Mouse (Mus musculus) forebrain, embryonic 12.5 days (tissue): Measurements from ENCODE around the gene Pcx. TPM values are rescaled to one million over a fixed set of nuclear protein-coding genes. Genes with fewer than 3 reads are reported as not detected.

Source experiments
- ATAC-seq: fragments of 200-750 bp; cut with Nextera tagmentation; 2 replicates; pipeline ENCODE4 v1.8.0; 2017; ENCODE audit warnings: moderate TSS enrichment; ENCODE audit not compliant: low FRiP score
- H3K27ac ChIP-seq: fragments of 300-500 bp; sonication (generic); 2 replicates; pipeline ENCODE4 v1.5.1; 2016; ENCODE audit warnings: mild to moderate bottlenecking
- H3K27me3 ChIP-seq: fragments of 300-500 bp; sonication (generic); 2 replicates; pipeline ENCODE4 v1.6.1; 2016; ENCODE audit warnings: mild to moderate bottlenecking
- H3K36me3 ChIP-seq: fragments of 300-500 bp; sonication (generic); replicated peaks from 2 replicates; pipeline ENCODE4 v1.6.1; 2016; ENCODE audit warnings: mild to moderate bottlenecking
- H3K4me1 ChIP-seq: fragments of 300-500 bp; sonication (generic); 2 replicates; pipeline ENCODE4 v1.6.1; 2016
- H3K4me2 ChIP-seq: fragments of 300-500 bp; sonication (generic); 2 replicates; pipeline ENCODE4 v1.6.1; 2016; ENCODE audit warnings: mild to moderate bottlenecking, moderate library complexity
- H3K4me3 ChIP-seq: fragments of 300-500 bp; sonication (generic); replicated peaks from 2 replicates; pipeline ENCODE4 v1.5.1; 2016; ENCODE audit warnings: mild to moderate bottlenecking
- H3K9ac ChIP-seq: fragments of 300-500 bp; sonication (generic); 2 replicates; pipeline ENCODE4 v1.6.1; 2016; ENCODE audit warnings: mild to moderate bottlenecking
- H3K9me3 ChIP-seq: fragments of 300-500 bp; sonication (generic); 2 replicates; pipeline ENCODE4 v1.6.1; 2016
- WGBS: fragments of 180-500 bp; shearing (Covaris S2); methylation state at CpG from one replicate; pipeline ENCODE4 v1.1.7; 2016; 5-methylcytosine and 5-hydroxymethylcytosine counted together
- polyA plus RNA-seq: library from polyadenylated mRNA; unstranded; fragments of >200 nt; fragmentation: Nextera tagmentation; extraction: Ambion mirVana; gene quantifications from 2 replicates; pipeline ENCODE4 v1.2.1, GENCODE M21; 2016

Gene Pcx
- polyA plus RNA-seq, 1 experiment from 2014 or later: 19.2 TPM

DNA sequence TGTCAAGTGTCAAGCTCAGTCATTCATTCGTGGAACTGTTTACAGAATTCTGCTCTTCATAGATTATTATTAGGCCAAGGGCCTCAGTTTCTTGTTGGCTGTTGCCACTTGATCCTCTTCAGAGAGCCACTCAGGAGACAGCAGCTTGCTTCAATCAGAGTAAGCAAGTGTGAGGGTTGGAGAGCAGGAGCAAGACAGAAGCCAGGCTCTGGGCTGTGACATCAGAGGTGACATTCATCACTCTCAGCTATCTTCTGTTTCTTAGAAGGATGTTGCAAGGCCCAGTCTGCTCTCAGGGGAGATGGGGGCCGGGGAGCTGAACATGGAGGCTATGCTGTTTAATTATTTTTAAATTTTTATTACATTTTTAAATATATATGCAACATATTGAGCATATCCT is 7.6 kb upstream of the Pcx start:
- WGBS: 68% methylated on average over 2 of the region's 2 CpGs
- Histone ChIP-seq H3K4me2 (no peak overlapping the region), H3K27ac (no peak overlapping the region), H3K9ac (no peak overlapping the region), H3K36me3 (no peaks in the 10 kb centered on the region), H3K9me3 (no peaks in the 10 kb centered on the region), H3K4me3 (no peak overlapping the region), H3K27me3 (peaks cover 6% of the 10 kb centered on the region; the same call in 1 of the 2 replicates), H3K4me1 (peaks cover 3% of the 10 kb centered on the region)
- no peak for ATAC-seq

DNA sequence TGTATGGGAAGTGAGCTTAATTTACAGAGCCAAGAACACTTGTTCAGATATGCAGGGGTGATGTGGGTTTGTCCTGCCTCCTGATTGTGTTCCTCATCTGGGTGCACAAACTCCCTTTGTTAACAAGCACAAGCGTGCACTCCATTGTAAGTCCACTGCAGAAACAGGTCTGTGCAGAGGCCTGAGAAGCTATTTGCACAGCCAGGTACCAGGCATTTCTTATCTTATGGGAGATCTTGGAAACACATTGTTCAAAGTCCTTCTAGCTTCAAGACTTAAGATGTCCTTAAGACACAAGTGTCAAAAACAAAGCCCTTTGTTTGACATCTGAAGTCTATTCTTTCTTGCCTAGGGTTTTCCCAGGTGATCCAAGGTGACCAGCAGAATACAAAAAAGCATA is 5.4 kb upstream of the Pcx start:
- no peak overlapping the region for H3K4me3 ChIP-seq
- ATAC-seq: no peak
- H3K9me3 ChIP-seq: no peaks in the 10 kb centered on the region
- no peak overlapping the region for H3K27ac ChIP-seq
- H3K36me3 ChIP-seq: no peaks in the 10 kb centered on the region
- H3K4me1 ChIP-seq: peaks cover 6% of the 10 kb centered on the region
- WGBS: 98% methylated on average over 1 of the region's 1 CpGs
- no peak overlapping the region for H3K9ac ChIP-seq
- H3K4me2 ChIP-seq: no peak overlapping the region
- no peaks in the 10 kb centered on the region; the same call in 1 of the 2 replicates for H3K27me3 ChIP-seq

DNA sequence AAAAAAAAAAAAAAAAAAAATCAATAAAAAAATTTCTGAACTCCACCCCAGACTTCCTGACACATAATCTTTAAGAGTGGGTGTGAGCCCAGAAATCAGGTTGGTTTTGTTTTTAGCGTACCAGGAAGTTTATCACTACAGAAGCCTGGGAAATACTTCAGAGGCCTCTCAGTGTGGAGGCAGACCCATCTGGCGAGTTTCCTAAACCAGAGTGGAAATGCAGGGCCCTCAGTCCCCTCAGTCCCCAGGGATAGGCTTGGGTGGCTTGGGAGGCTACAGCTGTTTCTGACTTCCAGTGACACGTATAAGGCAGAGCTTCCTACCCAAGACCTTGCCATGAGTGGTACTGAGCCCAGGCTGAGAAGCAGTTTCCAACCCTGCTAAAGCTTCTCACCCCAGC is 2.5 kb upstream of the Pcx start:
- no peak overlapping the region for H3K27ac ChIP-seq
- H3K4me2 ChIP-seq: no peak overlapping the region
- peaks cover 16% of the 10 kb centered on the region; the same call in 1 of the 2 replicates for H3K27me3 ChIP-seq
- WGBS: 67% methylated on average over 3 of the region's 3 CpGs
- H3K4me3 ChIP-seq: no peak overlapping the region
- no peak overlapping the region for H3K9ac ChIP-seq
- no peaks in the 10 kb centered on the region for H3K9me3 ChIP-seq
- H3K36me3 ChIP-seq: no peaks in the 10 kb centered on the region
- ATAC-seq: no peak
- H3K4me1 ChIP-seq: peaks cover 12% of the 10 kb centered on the region

DNA sequence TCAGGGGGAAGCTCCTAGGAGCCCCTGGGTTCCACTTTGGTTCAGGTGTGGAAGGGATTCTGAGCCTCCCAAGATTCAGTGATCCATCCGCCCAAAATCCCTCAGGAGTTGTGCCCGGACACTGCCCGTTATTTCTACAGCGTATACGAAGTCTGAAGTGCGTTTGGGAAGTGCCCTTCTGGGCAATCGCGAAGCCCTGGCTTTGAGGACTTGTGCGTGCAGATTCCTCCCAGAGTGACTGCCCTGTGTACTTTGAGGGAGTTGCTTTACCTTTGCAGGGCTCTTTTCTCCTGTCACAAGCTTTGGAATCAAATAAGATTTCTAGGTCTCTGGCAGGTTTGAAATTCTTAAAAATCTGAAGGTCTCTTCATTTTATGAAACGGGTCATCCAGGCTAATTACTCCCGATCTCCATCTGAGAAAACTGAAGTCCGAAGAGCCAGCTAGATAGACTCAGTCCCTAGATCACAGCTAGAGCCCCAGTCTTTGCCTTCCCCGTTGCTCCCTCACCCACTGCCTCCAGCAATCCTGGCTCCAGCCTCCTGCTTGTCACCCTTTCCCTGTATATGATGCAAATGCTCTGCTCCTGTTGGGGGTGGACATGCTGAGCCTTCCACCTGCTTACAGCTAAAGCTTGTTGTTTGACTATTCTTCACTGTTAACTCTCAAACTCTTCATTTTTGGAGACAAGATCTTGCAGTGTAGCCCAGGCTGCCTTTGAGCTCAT is 1.0 kb downstream of the Pcx start:
- WGBS: 6% methylated on average over 13 of the region's 13 CpGs
- peak overlapping the region; percentile 50; the same call in 1 of the 2 replicates for H3K9ac ChIP-seq
- no peak for ATAC-seq

DNA sequence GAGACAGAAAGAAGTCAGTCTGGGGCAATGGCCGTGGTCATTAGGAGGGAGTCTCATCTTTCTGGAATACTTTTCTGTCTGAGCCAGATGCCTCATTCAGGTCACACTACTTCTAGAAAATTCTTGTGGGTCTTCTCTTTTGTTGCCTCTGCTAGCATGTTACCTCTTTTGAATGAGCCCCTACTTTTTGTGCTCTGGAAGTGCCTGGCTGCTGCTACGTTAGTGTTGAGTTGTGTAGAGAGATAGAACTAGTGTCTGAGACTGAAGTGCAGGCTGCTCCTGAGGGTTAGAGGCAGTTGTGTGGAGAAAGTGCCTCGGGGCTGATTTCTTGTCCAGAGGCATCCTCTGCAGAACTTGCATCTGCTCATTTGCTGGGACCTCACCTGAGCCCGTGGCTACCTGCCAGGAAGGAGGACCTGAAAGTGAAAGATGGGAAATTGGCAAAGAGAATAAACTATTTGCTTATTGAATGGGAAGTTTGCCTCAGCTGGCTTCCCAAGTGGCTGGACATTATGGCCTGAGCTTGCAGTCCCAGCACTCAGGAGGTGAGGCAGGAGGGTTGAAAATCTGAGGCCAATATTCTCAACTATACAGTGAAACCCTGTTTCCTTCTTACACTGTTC is 3.1 kb downstream of the Pcx start:
- Histone ChIP-seq H3K9me3 (no peaks in the 10 kb centered on the region), H3K4me3 (no peak overlapping the region), H3K27ac (no peak overlapping the region), H3K4me1 (peaks cover 20% of the 10 kb centered on the region), H3K4me2 (no peak overlapping the region), H3K9ac (no peak overlapping the region), H3K27me3 (peaks cover 25% of the 10 kb centered on the region), H3K36me3 (no peaks in the 10 kb centered on the region)
- 74% methylated on average over 4 of the region's 4 CpGs for WGBS
- no peak for ATAC-seq

More for the DNA sequence above, 1.0 kb downstream of the Pcx start:
- Histone ChIP-seq H3K36me3 (no peaks in the 10 kb centered on the region), H3K4me3 (peak overlapping the region; percentile 77), H3K27me3 (peaks cover 25% of the 10 kb centered on the region), H3K27ac (no peak overlapping the region), H3K4me1 (peaks cover 20% of the 10 kb centered on the region), H3K4me2 (peak overlapping the region; percentile 86), H3K9me3 (no peaks in the 10 kb centered on the region)

DNA sequence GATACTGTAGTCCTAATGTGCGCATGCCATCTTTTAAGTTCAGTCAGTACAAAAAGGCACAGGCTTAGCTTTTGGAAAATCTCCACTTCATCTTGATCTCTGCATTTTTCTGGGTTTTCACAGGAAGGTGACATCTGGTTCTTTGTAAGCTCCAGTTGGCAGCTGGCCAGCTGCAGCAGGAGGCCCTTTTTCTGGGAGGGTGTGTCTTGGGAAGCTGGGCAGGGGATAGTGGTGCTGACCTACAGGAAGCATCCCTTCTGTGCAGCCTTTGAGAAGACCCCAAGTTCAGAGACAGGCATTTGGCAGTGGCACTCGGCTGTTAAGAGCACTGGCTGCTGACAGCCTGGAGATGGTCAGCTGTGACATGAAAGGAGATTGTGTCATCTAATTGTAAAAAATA is 5.5 kb downstream of the Pcx start:
- ATAC-seq: no peak
- peaks cover 11% of the 10 kb centered on the region for H3K4me1 ChIP-seq
- no peaks in the 10 kb centered on the region for H3K9me3 ChIP-seq
- H3K4me2 ChIP-seq: no peak overlapping the region
- H3K27ac ChIP-seq: peak overlapping the region; percentile 42; the same call in 1 of the 2 replicates
- H3K36me3 ChIP-seq: no peaks in the 10 kb centered on the region
- 57% methylated on average over 2 of the region's 2 CpGs for WGBS
- H3K27me3 ChIP-seq: peaks cover 24% of the 10 kb centered on the region
- H3K4me3 ChIP-seq: no peak overlapping the region
- no peak overlapping the region for H3K9ac ChIP-seq

DNA sequence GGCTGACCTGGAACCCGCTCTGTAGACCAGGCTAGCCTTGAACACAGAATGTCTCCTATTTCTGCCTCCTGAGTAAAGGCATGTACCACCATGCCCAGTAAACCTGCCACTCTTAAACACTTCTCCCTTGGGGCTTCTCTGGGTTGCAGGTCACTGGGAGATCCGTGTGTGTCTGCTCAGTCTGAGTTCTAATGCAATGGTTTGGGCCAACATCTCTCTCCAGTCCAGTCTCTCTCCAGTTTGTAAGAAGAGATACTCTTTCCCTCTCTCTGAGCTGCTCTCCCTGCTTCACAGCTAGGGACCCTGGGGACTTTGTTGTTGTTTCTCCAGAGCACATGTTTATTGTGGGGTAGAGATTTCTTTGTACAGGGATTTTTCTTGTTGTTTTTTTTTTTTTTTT is 6.0 kb downstream of the Pcx start:
- 70% methylated on average over 2 of the region's 2 CpGs for WGBS
- H3K4me3 ChIP-seq: no peak overlapping the region
- no peaks in the 10 kb centered on the region for H3K9me3 ChIP-seq
- peak overlapping the region; percentile 42; the same call in 1 of the 2 replicates for H3K27ac ChIP-seq
- no peak overlapping the region for H3K4me2 ChIP-seq
- peaks cover 7% of the 10 kb centered on the region for H3K4me1 ChIP-seq
- no peaks in the 10 kb centered on the region for H3K36me3 ChIP-seq
- no peak overlapping the region for H3K9ac ChIP-seq
- ATAC-seq: no peak
- peaks cover 19% of the 10 kb centered on the region for H3K27me3 ChIP-seq

DNA sequence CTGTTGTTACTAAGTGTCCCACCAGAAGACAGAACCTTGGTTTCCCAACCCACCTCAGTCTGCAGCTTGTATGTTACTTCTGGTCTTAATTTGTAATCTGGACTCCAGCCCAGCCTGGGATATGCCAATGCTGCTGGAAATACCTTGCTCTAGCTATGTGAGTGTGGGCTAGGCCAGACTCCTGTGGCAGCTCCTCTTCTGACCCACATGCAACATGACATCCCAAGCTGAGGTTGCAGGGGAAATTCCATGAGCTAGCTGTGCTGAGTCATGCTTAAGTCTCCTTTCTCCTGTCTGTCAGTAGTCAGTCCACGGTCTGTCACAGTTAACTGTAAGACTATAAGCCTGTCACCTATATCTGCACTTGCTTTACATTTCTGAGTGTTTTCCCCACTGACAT is 7.2 kb downstream of the Pcx start:
- Histone ChIP-seq H3K27me3 (peaks cover 10% of the 10 kb centered on the region), H3K9me3 (no peaks in the 10 kb centered on the region), H3K4me2 (no peak overlapping the region), H3K4me1 (peaks cover 7% of the 10 kb centered on the region), H3K27ac (no peak overlapping the region), H3K4me3 (no peak overlapping the region), H3K9ac (no peak overlapping the region), H3K36me3 (no peaks in the 10 kb centered on the region)
- 73% methylated on average over 1 of the region's 1 CpGs for WGBS
- no peak for ATAC-seq

DNA sequence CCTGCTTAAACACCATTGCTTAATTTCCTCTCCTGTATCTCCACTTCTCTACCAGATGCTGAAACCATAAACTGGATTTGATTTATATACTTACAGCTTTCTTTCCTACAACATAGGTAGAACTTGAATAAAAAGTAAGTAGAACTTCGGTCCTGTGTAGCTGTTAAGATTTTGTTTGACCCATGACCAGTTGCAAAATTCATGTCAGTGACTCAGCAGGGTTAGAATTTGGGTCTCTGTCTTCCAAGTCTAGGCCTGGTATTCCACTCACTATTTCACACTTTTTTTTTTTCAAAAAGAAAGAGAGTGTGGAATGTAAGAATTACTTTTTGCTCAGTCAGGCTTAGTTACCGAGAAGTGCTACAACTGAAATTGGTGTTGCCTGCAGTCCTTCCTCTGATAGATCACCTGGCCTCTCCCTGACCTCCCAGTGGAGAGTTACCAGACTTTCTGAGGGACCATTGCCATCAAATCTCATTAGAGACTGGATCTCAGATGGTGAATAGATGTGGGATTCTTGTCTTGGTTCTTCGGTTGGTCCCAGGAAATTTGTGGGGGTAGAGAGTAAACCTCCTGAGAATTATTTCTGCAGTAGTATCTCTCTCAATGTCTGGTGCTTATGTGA is 11.3 kb downstream of the Pcx start:
- H3K27ac ChIP-seq: no peak overlapping the region
- WGBS: 88% methylated on average over 3 of the region's 3 CpGs
- H3K4me3 ChIP-seq: no peak overlapping the region
- no peaks in the 10 kb centered on the region for H3K27me3 ChIP-seq
- H3K4me2 ChIP-seq: no peak overlapping the region
- H3K4me1 ChIP-seq: no peaks in the 10 kb centered on the region
- no peaks in the 10 kb centered on the region for H3K36me3 ChIP-seq
- ATAC-seq: no peak
- H3K9ac ChIP-seq: no peak overlapping the region
- no peaks in the 10 kb centered on the region for H3K9me3 ChIP-seq

DNA sequence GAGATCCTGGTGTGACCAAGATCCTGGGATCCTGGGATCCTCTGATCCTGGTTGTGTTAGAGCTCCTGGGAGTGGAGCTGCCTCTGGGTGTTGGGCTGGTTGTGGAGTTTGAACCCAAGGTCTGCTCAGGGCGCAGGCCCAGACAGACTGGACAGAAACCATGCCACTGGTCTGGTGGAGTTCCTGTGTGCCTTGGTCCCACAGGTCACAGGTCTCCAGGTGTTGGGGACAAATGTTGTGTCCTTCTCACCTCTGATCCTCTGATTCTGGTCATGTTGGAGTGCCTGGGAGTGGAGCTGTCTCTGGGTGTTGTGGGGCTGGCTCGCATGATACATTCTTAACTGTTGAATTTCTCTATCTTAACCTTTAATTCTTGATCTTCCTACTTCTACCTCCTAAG is 24.4 kb downstream of the Pcx start:
- ATAC-seq: no peak
- no peak overlapping the region for H3K27ac ChIP-seq
- H3K27me3 ChIP-seq: no peaks in the 10 kb centered on the region
- no peak overlapping the region for H3K4me2 ChIP-seq
- no peak overlapping the region for H3K4me3 ChIP-seq
- H3K36me3 ChIP-seq: no peaks in the 10 kb centered on the region
- H3K9me3 ChIP-seq: no peaks in the 10 kb centered on the region
- H3K9ac ChIP-seq: no peak overlapping the region
- H3K4me1 ChIP-seq: no peaks in the 10 kb centered on the region
- 93% methylated on average over 2 of the region's 2 CpGs for WGBS

DNA sequence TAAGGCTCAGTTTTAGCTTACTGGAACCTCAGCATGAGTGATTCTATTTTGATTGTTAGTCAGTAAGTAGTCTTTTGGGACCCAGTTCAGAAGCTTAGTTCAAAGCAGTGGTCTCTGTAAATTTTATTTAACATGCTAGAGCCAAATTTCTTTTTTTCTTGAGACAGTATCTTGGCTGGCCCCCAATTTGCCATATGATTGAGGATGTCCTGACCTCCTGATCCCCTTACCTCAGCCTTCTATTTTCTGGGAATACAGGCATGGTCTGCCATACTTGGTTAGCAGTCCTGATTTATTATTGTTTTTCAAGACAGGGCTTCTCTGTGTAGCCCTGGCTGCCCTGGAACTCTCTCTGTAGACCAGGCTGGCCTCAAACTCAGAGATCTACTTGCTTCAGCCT is 25.6 kb downstream of the Pcx start:
- Histone ChIP-seq H3K4me1 (no peaks in the 10 kb centered on the region), H3K9ac (no peak overlapping the region), H3K4me3 (no peak overlapping the region), H3K36me3 (no peaks in the 10 kb centered on the region), H3K27ac (no peak overlapping the region), H3K9me3 (no peaks in the 10 kb centered on the region), H3K27me3 (no peaks in the 10 kb centered on the region), H3K4me2 (no peak overlapping the region)
- no peak for ATAC-seq

DNA sequence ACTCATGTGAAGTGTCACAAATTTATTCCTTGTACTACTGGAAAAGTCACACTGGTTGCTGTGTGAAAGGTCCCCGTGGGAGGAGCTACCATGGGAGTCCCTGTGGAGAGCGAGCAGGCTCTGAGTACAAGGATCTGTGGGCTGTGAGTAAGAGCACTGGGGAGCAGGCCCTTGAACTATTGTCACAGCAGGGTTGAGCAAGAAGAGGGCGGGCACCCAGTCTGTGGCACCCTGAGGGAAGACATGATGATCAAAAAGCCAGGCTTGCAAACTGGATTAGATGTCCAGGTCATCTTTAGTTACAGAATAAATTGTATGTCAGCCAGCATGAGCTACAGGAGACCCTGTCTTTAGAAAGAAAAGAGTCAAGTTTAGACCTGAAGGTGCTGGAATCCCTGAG is 26.3 kb downstream of the Pcx start:
- no peak overlapping the region for H3K9ac ChIP-seq
- H3K4me1 ChIP-seq: no peaks in the 10 kb centered on the region
- H3K36me3 ChIP-seq: no peaks in the 10 kb centered on the region
- H3K4me3 ChIP-seq: no peak overlapping the region
- 72% methylated on average over 3 of the region's 3 CpGs for WGBS
- no peak overlapping the region for H3K27ac ChIP-seq
- H3K27me3 ChIP-seq: no peaks in the 10 kb centered on the region
- H3K9me3 ChIP-seq: no peaks in the 10 kb centered on the region
- H3K4me2 ChIP-seq: no peak overlapping the region
- ATAC-seq: no peak

DNA sequence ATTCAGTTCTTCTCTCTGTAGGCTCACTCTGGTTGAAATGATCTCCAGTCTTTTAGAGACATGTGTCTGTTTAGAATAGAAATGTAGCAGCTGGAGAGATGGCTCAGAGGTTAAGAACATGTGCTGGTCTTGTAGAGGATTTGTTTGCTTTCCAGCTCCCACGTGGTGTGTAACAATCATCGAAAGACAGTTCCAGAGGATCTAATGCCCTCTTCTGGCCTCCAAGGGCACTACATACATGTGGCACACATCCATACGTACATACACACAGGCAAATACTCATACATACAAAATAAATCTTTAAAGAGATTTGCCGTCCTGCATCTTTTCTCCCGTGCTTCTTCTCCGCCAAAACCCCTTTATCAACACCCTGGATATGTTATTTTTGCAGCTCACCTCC is 30.0 kb downstream of the Pcx start:
- ATAC-seq: no peak
- no peaks in the 10 kb centered on the region for H3K9me3 ChIP-seq
- 92% methylated on average over 6 of the region's 6 CpGs for WGBS
- H3K27ac ChIP-seq: no peak overlapping the region
- no peaks in the 10 kb centered on the region for H3K36me3 ChIP-seq
- H3K4me1 ChIP-seq: no peaks in the 10 kb centered on the region
- H3K27me3 ChIP-seq: no peaks in the 10 kb centered on the region
- H3K9ac ChIP-seq: no peak overlapping the region
- no peak overlapping the region for H3K4me3 ChIP-seq
- H3K4me2 ChIP-seq: no peak overlapping the region
